Mouse (Mus musculus) hindbrain, embryonic 15.5 days (tissue): ENCODE measurements around the gene Trim2. TPM values are rescaled to one million over a fixed set of nuclear protein-coding genes. Genes with fewer than 3 reads are reported as not detected.
A peak's percentile ranks its signal among the peaks of the same experiment; 100 is the strongest.

Source experiments
- ATAC-seq: fragments of 200-750 bp; cut with Nextera tagmentation; 2 replicates; pipeline ENCODE4 v1.8.0; 2017; ENCODE audit warnings: low read depth, moderate number of reproducible peaks, moderate TSS enrichment; ENCODE audit not compliant: low FRiP score
- H3K27ac ChIP-seq: fragments of 300-500 bp; sonication (generic); replicated peaks from 2 replicates; pipeline ENCODE4 v1.5.1; 2015; ENCODE audit warnings: mild to moderate bottlenecking, inconsistent platforms
- H3K27me3 ChIP-seq: fragments of 300-500 bp; sonication (generic); 2 replicates; pipeline ENCODE4 v1.6.1; 2015; ENCODE audit warnings: control low read depth, inconsistent platforms
- H3K36me3 ChIP-seq: fragments of 300-500 bp; sonication (generic); 2 replicates; pipeline ENCODE4 v1.6.1; 2015; ENCODE audit warnings: control low read depth, inconsistent platforms
- H3K4me1 ChIP-seq: fragments of 300-500 bp; sonication (generic); replicated peaks from 2 replicates; pipeline ENCODE4 v1.6.1; 2015; ENCODE audit warnings: control low read depth, inconsistent platforms
- H3K4me2 ChIP-seq: fragments of 300-500 bp; sonication (generic); 2 replicates; pipeline ENCODE4 v1.6.1; 2015; ENCODE audit warnings: moderate library complexity, mild to moderate bottlenecking, inconsistent platforms
- H3K4me3 ChIP-seq: fragments of 300-500 bp; sonication (generic); 2 replicates; pipeline ENCODE4 v1.5.1; 2015; ENCODE audit warnings: mild to moderate bottlenecking, inconsistent platforms
- H3K9ac ChIP-seq: fragments of 300-500 bp; sonication (generic); 2 replicates; pipeline ENCODE4 v1.6.1; 2015; ENCODE audit warnings: inconsistent platforms
- H3K9me3 ChIP-seq: fragments of 300-500 bp; sonication (generic); 2 replicates; pipeline ENCODE4 v1.6.1; 2016; ENCODE audit warnings: control low read depth, inconsistent platforms
- WGBS: fragments of 180-500 bp; shearing (Covaris S2); methylation state at CpG from one replicate; pipeline ENCODE4 v1.1.7; 2015; 5-methylcytosine and 5-hydroxymethylcytosine counted together
- polyA plus RNA-seq: library from polyadenylated mRNA; unstranded; fragments of >200 nt; fragmentation: Nextera tagmentation; extraction: Ambion mirVana; gene quantifications from 2 replicates; pipeline ENCODE4 v1.2.1, GENCODE M21; 2015

Gene Trim2
- polyA plus RNA-seq, 1 experiment from 2014 or later, result 139 TPM

- H3K4me3 ChIP-seq, result no peak overlapping the region
- H3K27me3 ChIP-seq, result no peaks in the 10 kb centered on the region
- no peak for ATAC-seq
- H3K4me2 ChIP-seq, result no peak overlapping the region
- H3K9me3 ChIP-seq, result no peaks in the 10 kb centered on the region
- peaks cover 57% of the 10 kb centered on the region for H3K4me1 ChIP-seq
- no peak overlapping the region for H3K27ac ChIP-seq
- 81% methylated on average over 7 of the region's 7 CpGs for WGBS
- H3K9ac ChIP-seq, result no peak overlapping the region
- peaks cover 30% of the 10 kb centered on the region for H3K36me3 ChIP-seq
These were observed 95.3 kb downstream of the Trim2 start for GRCm38 (mm10) chr3:84211340-84211875.

DNA sequence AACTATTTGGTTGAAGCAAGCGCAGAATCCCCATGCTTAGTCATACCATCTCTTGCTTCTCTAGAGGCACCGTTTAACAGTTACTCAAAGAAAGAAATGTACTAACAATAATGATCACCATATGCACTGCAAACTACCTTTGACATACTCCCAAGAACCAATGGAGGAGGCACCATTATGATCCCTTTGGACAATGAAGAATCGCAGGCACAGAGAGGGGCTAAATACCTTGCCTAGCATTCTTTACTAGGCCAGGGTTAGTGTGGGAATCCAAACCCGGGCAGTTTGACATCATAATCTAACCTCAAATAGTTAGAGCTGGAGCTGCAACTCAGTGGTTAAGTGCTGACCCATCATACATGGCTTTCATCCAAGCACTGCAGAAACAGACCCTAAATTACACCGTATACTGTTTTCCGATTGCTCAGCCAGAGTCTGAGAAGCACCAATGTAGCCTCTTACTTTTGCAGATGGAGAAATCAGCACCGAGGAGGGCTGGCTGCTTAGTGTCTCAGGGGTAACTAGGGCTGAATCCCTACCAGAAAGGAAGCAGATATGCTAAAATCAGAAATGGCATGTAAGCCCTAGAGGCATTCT, 97.7 kb downstream of the Trim2 start:
- Histone ChIP-seq H3K27ac (no peak overlapping the region), H3K9ac (no peak overlapping the region), H3K4me3 (no peak overlapping the region), H3K4me1 (peaks cover 33% of the 10 kb centered on the region), H3K27me3 (no peaks in the 10 kb centered on the region), H3K36me3 (peaks cover 49% of the 10 kb centered on the region), H3K4me2 (no peak overlapping the region), H3K9me3 (no peaks in the 10 kb centered on the region)
- no peak for ATAC-seq
- 82% methylated on average over 7 of the region's 7 CpGs for WGBS

- no peaks in the 10 kb centered on the region for H3K27me3 ChIP-seq
- H3K9me3 ChIP-seq, result no peaks in the 10 kb centered on the region
- H3K4me2 ChIP-seq, result no peak overlapping the region
- peaks cover 30% of the 10 kb centered on the region for H3K4me1 ChIP-seq
- H3K9ac ChIP-seq, result no peak overlapping the region
- peaks cover 49% of the 10 kb centered on the region for H3K36me3 ChIP-seq
- 96% methylated on average over 7 of the region's 7 CpGs for WGBS
- no peak overlapping the region for H3K4me3 ChIP-seq
- no peak for ATAC-seq
- H3K27ac ChIP-seq, result no peak overlapping the region
These were observed 98.2 kb downstream of the Trim2 start for GRCm38 (mm10) chr3:84208475-84208874.

DNA sequence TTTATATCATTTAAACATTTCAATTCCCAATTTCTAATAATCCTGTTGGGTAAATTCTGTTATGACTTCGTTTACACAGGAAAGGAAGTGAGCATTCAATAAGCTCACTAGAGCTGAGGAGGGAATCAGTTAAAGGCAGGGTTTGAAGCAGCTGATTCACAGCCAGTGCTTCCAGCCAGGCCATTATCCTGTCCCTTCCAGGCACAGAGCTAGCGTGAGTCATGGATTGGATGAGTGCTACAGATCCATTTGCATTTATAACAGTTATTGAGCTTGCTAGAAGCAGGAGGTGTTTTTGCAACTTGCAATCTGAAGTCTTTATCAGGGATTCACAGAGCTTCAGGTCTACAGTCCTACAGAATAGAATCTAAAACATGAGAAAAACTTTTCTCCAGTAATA, 99.3 kb downstream of the Trim2 start:
- Histone ChIP-seq H3K4me2 (no peak overlapping the region), H3K4me1 (peaks cover 25% of the 10 kb centered on the region), H3K27ac (no peak overlapping the region), H3K36me3 (peaks cover 53% of the 10 kb centered on the region), H3K4me3 (no peak overlapping the region), H3K9me3 (no peaks in the 10 kb centered on the region), H3K27me3 (no peaks in the 10 kb centered on the region), H3K9ac (no peak overlapping the region)
- 49% methylated on average over 2 of the region's 2 CpGs for WGBS
- ATAC-seq, result no peak

GRCm38 (mm10) chr3:84206106-84206505, 100.6 kb downstream of the Trim2 start:
- no peaks in the 10 kb centered on the region for H3K9me3 ChIP-seq
- peaks cover 57% of the 10 kb centered on the region for H3K36me3 ChIP-seq
- H3K4me1 ChIP-seq, result peaks cover 25% of the 10 kb centered on the region
- no peaks in the 10 kb centered on the region for H3K27me3 ChIP-seq
- H3K4me2 ChIP-seq, result no peak overlapping the region
- H3K4me3 ChIP-seq, result no peak overlapping the region
- H3K27ac ChIP-seq, result no peak overlapping the region
- ATAC-seq, result no peak
- 89% methylated on average over 3 of the region's 3 CpGs for WGBS
- H3K9ac ChIP-seq, result no peak overlapping the region

GRCm38 (mm10) chr3:84205650-84206049, 101.0 kb downstream of the Trim2 start:
- Histone ChIP-seq H3K4me3 (no peak overlapping the region), H3K4me1 (peaks cover 25% of the 10 kb centered on the region), H3K9ac (no peak overlapping the region), H3K27me3 (no peaks in the 10 kb centered on the region), H3K36me3 (peaks cover 57% of the 10 kb centered on the region), H3K9me3 (no peaks in the 10 kb centered on the region), H3K4me2 (no peak overlapping the region), H3K27ac (no peak overlapping the region)
- ATAC-seq, result no peak
- 93% methylated on average over 6 of the region's 6 CpGs for WGBS

- Histone ChIP-seq H3K9ac (no peak overlapping the region), H3K4me3 (no peak overlapping the region), H3K27ac (no peak overlapping the region), H3K36me3 (peaks cover 53% of the 10 kb centered on the region), H3K27me3 (no peaks in the 10 kb centered on the region), H3K9me3 (no peaks in the 10 kb centered on the region), H3K4me1 (peaks cover 19% of the 10 kb centered on the region), H3K4me2 (no peak overlapping the region)
- 87% methylated on average over 5 of the region's 5 CpGs for WGBS
- ATAC-seq, result no peak
These were observed 102.0 kb downstream of the Trim2 start for GRCm38 (mm10) chr3:84204640-84205039.

- Histone ChIP-seq H3K4me3 (no peak overlapping the region), H3K9ac (no peak overlapping the region), H3K4me1 (peaks cover 16% of the 10 kb centered on the region), H3K9me3 (no peaks in the 10 kb centered on the region), H3K4me2 (no peak overlapping the region), H3K36me3 (peaks cover 29% of the 10 kb centered on the region; the same call in 1 of the 2 replicates), H3K27ac (peak overlapping the region; percentile 35), H3K27me3 (no peaks in the 10 kb centered on the region)
- ATAC-seq, result peak; percentile 79
- 38% methylated on average over 13 of the region's 13 CpGs for WGBS
These were observed 105.9 kb downstream of the Trim2 start for GRCm38 (mm10) chr3:84200559-84201420.

DNA sequence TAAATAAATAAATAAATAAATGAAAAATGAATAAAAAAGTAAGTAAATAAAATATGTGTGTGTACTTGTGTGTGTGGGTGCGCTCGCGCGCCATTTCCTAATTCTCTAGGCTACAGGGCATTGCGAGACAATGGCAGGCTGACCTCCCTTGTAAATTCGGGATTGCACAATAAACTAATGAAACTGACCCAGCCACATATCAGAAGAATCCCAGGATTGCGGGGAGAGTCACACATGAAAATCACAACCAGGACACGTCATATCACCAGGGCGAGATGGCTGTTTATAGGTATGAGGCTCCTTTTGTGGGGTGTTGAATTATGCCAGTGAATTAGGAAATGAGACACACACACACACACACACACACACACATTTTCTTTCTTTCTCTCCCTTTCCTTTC, 107.2 kb downstream of the Trim2 start:
- ATAC-seq, result no peak
- 93% methylated on average over 9 of the region's 9 CpGs for WGBS
- Histone ChIP-seq H3K4me1 (peaks cover 16% of the 10 kb centered on the region), H3K9me3 (no peaks in the 10 kb centered on the region), H3K27ac (no peak overlapping the region), H3K9ac (no peak overlapping the region), H3K36me3 (peaks cover 19% of the 10 kb centered on the region; the same call in 1 of the 2 replicates), H3K4me3 (no peak overlapping the region), H3K4me2 (no peak overlapping the region), H3K27me3 (no peaks in the 10 kb centered on the region)

DNA sequence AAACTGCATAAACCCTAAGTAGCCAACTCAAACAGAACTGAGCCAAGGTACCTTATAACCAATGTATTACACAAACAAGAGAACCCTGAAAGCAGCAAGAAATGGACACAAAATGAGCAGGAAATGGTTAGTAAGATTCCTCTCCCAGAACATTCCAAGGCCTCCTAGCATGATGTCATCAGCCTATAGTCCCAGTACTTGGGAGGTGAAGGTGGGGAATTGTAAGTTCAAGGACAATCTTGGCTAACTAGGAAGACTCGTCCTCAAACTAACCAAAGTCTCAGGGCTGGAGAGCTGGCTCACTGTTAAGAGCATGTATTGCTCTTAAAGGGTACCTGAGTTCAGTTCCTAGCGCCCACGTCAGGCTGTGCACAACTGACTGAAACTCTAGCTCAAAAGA, 108.4 kb downstream of the Trim2 start:
- no peak for ATAC-seq
- WGBS, result 97% methylated on average over 3 of the region's 3 CpGs
- Histone ChIP-seq H3K27me3 (no peaks in the 10 kb centered on the region), H3K36me3 (peaks cover 22% of the 10 kb centered on the region), H3K9me3 (no peaks in the 10 kb centered on the region), H3K4me3 (no peak overlapping the region), H3K4me1 (peaks cover 16% of the 10 kb centered on the region), H3K4me2 (no peak overlapping the region), H3K9ac (no peak overlapping the region), H3K27ac (no peak overlapping the region)

DNA sequence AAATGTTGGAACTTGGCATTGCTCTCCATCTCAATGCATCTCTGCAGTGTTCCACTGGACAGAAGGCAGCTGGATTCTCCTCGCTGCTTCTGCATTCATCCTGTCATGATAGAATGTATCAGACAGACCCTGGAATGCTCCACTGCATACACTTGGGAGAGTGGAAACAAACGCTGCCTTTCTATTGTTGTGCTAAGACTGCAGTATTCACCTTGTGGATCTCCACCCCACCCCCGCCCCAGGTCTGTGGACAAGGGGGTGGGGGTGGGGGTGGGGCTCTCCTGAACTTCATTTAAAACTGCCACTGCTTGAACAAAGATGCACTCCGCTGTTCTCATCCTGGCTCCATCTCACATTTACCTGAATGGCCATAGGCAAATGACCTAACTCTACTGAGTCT, 112.8 kb downstream of the Trim2 start:
- H3K9ac ChIP-seq, result no peak overlapping the region
- no peaks in the 10 kb centered on the region for H3K9me3 ChIP-seq
- ATAC-seq, result no peak
- H3K4me3 ChIP-seq, result no peak overlapping the region
- peaks cover 15% of the 10 kb centered on the region for H3K4me1 ChIP-seq
- no peak overlapping the region for H3K4me2 ChIP-seq
- 51% methylated on average over 4 of the region's 4 CpGs for WGBS
- no peaks in the 10 kb centered on the region for H3K27me3 ChIP-seq
- peaks cover 37% of the 10 kb centered on the region for H3K36me3 ChIP-seq
- H3K27ac ChIP-seq, result no peak overlapping the region

GRCm38 (mm10) chr3:84191141-84191881, 115.4 kb downstream of the Trim2 start:
- Histone ChIP-seq H3K36me3 (peaks cover 36% of the 10 kb centered on the region), H3K4me2 (0 out of 2 replicates have a peak overlapping the region, but pooled peaks have one; percentile 14), H3K9ac (no peak overlapping the region), H3K9me3 (no peaks in the 10 kb centered on the region), H3K27ac (no peak overlapping the region), H3K4me1 (peaks cover 15% of the 10 kb centered on the region), H3K27me3 (no peaks in the 10 kb centered on the region), H3K4me3 (no peak overlapping the region)
- no peak for ATAC-seq
- WGBS, result 48% methylated on average over 21 of the region's 21 CpGs
